Mouse (Mus musculus): Measurements from ENCODE around the gene Sertad2.

DNA sequence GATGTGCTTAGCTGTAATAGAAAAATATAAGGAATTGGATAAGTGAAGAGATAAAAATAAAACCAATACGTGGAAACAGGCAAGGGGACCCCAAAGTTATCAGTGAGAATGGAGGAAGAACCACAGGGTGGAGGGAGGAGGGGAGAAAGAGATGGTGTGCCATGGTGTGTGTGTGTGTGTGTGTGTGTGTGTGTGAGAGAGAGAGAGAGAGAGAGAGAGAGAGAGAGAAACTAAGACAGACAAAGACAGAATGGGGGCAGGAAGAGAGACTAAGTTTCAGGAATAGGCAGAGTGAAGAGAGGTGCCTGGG lies 11.4 kb upstream of the Sertad2 start:
- TF ChIP-seq GATA1 (IDR thresholded peaks at IDR 0.05; ENCODE audit: low read length) (no peak), TAL1 (IDR thresholded peaks at IDR 0.05; ENCODE audit: low read length) (no peak)
